Mouse (Mus musculus) bone marrow, adult 2 months (tissue): ENCODE data around the gene Gm32717. TPM values are rescaled to one million over a fixed set of nuclear protein-coding genes. Genes with fewer than 3 reads are reported as not detected.
A peak's percentile ranks its signal among the peaks of the same experiment; 100 is the strongest.
"Not testable (repeated sequence)": the region's sequence is repeated elsewhere in the genome, so short reads cannot be mapped to it uniquely, and the experiment has no call there.

Experiments
- H3K27ac ChIP-seq: fragments of 200-500 bp; 2 replicates; pipeline ENCODE4 v1.5.1; 2012; ENCODE audit warnings: low read depth, mild to moderate bottlenecking, control low read depth, inconsistent platforms, low read length; ENCODE audit not compliant: control insufficient read depth, poor library complexity, insufficient read depth
- H3K4me1 ChIP-seq: fragments of 200-500 bp; 2 replicates; pipeline ENCODE4 v1.6.1; 2011; ENCODE audit warnings: low read length; ENCODE audit not compliant: control insufficient read depth, insufficient read depth
- H3K4me3 ChIP-seq: fragments of 200-500 bp; replicated peaks from 2 replicates; pipeline ENCODE3; 2011; ENCODE audit warnings: mild to moderate bottlenecking, low read depth, low read length, control low read depth; ENCODE audit not compliant: control insufficient read depth
- CTCF ChIP-seq: fragments of 200-500 bp; IDR thresholded peaks from 2 replicates; pipeline ENCODE4 v1.5.1; 2011; ENCODE audit warnings: low read length, control low read depth; ENCODE audit not compliant: control insufficient read depth, insufficient read depth
- POLR2A ChIP-seq: fragments of 200-500 bp; IDR thresholded peaks from 2 replicates; pipeline ENCODE4 v1.6.1; 2011; ENCODE audit warnings: low read depth, mild to moderate bottlenecking, control low read depth, low read length, borderline replicate concordance; ENCODE audit not compliant: control insufficient read depth
- WGBS: fragments of 180-500 bp; shearing (Covaris S2); methylation state at CpG from one replicate; pipeline ENCODE4 v1.1.7; 2018; 5-methylcytosine and 5-hydroxymethylcytosine counted together
- polyA plus RNA-seq: library from polyadenylated mRNA; stranded (reverse); fragments of >200 nt; gene quantifications from 2 replicates; pipeline ENCODE4 v1.2.4, GENCODE M21; 2011; ENCODE audit warnings: low replicate concordance; ENCODE audit not compliant: missing spikeins, insufficient read depth, insufficient read length

Gm32717 gene
- polyA plus RNA-seq = not detected in 2 replicates

- WGBS = no CpG with 5 or more reads among the region's 13 CpGs
- H3K27ac ChIP-seq, H3K4me1 ChIP-seq, H3K4me3 ChIP-seq: not testable (repeated sequence)
Measured at GRCm38 (mm10) chr10:118240680-118241079, at the start of gene Gm32717. Gm32717 (minus strand) TSS chr10:118240780.

GRCm38 (mm10) chr10:118283016-118283415 lies 42.4 kb upstream of the Gm32717 start:
- H3K4me1 ChIP-seq, H3K27ac ChIP-seq, H3K4me3 ChIP-seq: not testable (repeated sequence)
- WGBS = 59% methylated on average over 3 of the region's 5 CpGs

GRCm38 (mm10) chr10:118282565-118282964 lies 42.0 kb upstream of the Gm32717 start:
- not testable (repeated sequence) for H3K4me1 ChIP-seq, H3K4me3 ChIP-seq, H3K27ac ChIP-seq
- 78% methylated on average over 7 of the region's 7 CpGs for WGBS

- not testable (repeated sequence) for H3K4me3 ChIP-seq, H3K4me1 ChIP-seq, H3K27ac ChIP-seq
- WGBS = no CpG with 5 or more reads among the region's 4 CpGs
Measured at GRCm38 (mm10) chr10:118278069-118278468, 37.5 kb upstream of the Gm32717 start.

GRCm38 (mm10) chr10:118271416-118271815 lies 30.8 kb upstream of the Gm32717 start:
- not testable (repeated sequence) for H3K27ac ChIP-seq, H3K4me3 ChIP-seq, H3K4me1 ChIP-seq
- WGBS = 80% methylated on average over 1 of the region's 2 CpGs

GRCm38 (mm10) chr10:118268812-118269211 lies 28.2 kb upstream of the Gm32717 start:
- H3K27ac ChIP-seq, H3K4me1 ChIP-seq, H3K4me3 ChIP-seq: not testable (repeated sequence)
- 18% methylated on average over 3 of the region's 8 CpGs for WGBS

GRCm38 (mm10) chr10:118258388-118258787 lies 17.8 kb upstream of the Gm32717 start, which contains the start of gene Gm32802:
Gm32802 (plus strand) TSS chr10:118258688.
- not testable (repeated sequence) for H3K27ac ChIP-seq, H3K4me1 ChIP-seq, H3K4me3 ChIP-seq
- no CpG with 5 or more reads among the region's 13 CpGs for WGBS

- 37% methylated on average over 10 of the region's 10 CpGs for WGBS
Measured at GRCm38 (mm10) chr10:118250852-118251295, 10.3 kb upstream of the Gm32717 start.

GRCm38 (mm10) chr10:118249006-118249595 lies 8.5 kb upstream of the Gm32717 start:
- H3K27ac ChIP-seq, H3K4me1 ChIP-seq, H3K4me3 ChIP-seq: not testable (repeated sequence)
- 69% methylated on average over 11 of the region's 11 CpGs for WGBS

More at GRCm38 (mm10) chr10:118250852-118251295, 10.3 kb upstream of the Gm32717 start:
- no peak overlapping the region for H3K27ac ChIP-seq
- no peak overlapping the region for H3K4me3 ChIP-seq
- TF ChIP-seq POLR2A = no peak
- peak; percentile 16; the same call in 1 of the 2 replicates for TF ChIP-seq CTCF
- H3K4me1 ChIP-seq = no peaks in the 10 kb centered on the region

- H3K27ac ChIP-seq, H3K4me1 ChIP-seq, H3K4me3 ChIP-seq: not testable (repeated sequence)
- no CpG with 5 or more reads among the region's 5 CpGs for WGBS
Measured at GRCm38 (mm10) chr10:118232607-118233006, 8.0 kb downstream of the Gm32717 start.

GRCm38 (mm10) chr10:118227629-118228028 lies 13.0 kb downstream of the Gm32717 start:
- H3K4me3 ChIP-seq, H3K4me1 ChIP-seq, H3K27ac ChIP-seq: not testable (repeated sequence)
- 83% methylated on average over 1 of the region's 2 CpGs for WGBS

- 67% methylated on average over 2 of the region's 4 CpGs for WGBS
- H3K27ac ChIP-seq, H3K4me3 ChIP-seq, H3K4me1 ChIP-seq: not testable (repeated sequence)
Measured at GRCm38 (mm10) chr10:118215719-118216393, 24.7 kb downstream of the Gm32717 start.
